Mouse (Mus musculus) thymus, adult 2 months (tissue): ENCODE measurements around the gene Casq2.

ENCODE experiments used
- CTCF ChIP-seq: fragments of 200-500 bp; IDR thresholded peaks from 2 replicates; pipeline ENCODE4 v1.5.1; 2012; ENCODE audit warnings: mild to moderate bottlenecking, control low read depth, low read length, moderate library complexity, borderline replicate concordance; ENCODE audit not compliant: control insufficient read depth, poor library complexity, insufficient read depth; ENCODE audit errors: extremely low read depth
- POLR2A ChIP-seq: fragments of 200-500 bp; IDR thresholded peaks from 2 replicates; pipeline ENCODE4 v1.6.1; 2012; ENCODE audit warnings: mild to moderate bottlenecking, low read length, control low read depth, moderate library complexity; ENCODE audit not compliant: control insufficient read depth, poor library complexity, insufficient read depth; ENCODE audit errors: extremely low read depth

DNA sequence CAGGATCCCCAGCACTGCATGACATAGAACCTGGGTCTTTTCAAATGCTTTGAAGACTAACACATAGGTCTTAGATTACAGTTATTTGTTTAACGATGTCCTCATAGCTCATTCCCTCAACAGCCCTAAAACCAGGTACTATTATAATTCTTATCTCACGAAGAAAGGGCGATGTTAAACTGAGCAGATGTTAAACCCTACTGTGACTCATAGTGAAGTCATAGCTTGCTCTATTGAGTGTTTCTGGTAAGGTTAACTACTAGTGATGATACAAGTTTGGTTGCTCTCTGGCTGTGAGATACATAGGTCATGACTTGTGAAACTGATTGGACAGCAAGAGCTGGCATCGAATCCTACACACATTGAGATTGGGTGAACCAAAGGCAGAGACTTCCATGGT is 56.7 kb downstream of the Casq2 start:
- no peak for TF ChIP-seq CTCF
- TF ChIP-seq POLR2A: no peak
